Mouse (Mus musculus): ENCODE measurements around the gene Ralb. TPM values are rescaled to one million over a fixed set of nuclear protein-coding genes. Genes with fewer than 3 reads are reported as not detected.

Ralb gene
- polyA plus RNA-seq, 1 experiment: not detected

DNA sequence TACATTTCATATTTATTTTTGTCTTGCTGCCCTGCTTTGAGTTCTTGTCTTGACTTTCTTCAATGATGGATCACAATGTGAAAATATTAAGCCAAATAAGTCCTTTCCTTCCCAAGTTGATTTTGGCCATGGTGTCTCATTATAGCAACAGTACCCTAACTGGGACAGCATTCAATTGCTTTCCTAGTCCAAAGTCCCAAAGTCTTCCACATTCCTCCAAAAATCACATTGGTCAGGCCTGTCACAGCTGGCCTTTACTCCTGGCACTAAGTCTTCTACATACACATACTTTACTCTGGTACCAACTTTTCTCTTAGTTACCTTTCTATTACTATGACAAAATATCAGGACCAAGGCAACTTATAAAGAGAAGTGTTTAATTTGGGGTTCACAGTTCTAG is 14.2 kb upstream of the Ralb start:
- TF ChIP-seq CTCF (IDR thresholded peaks at IDR 0.05; ENCODE audit: insufficient read depth, low read depth, low read length) (no peak), POLR2A (IDR thresholded peaks at IDR 0.05; ENCODE audit: insufficient read depth, low read depth, low read length) (no peak)
- Histone ChIP-seq H3K4me1 (ENCODE audit: control insufficient read depth, insufficient read depth, low read length) (peaks cover 10% of the 10 kb centered on the region), H3K4me3 (ENCODE audit: insufficient read depth, low read depth, low read length) (no peak overlapping the region)

GRCm38 (mm10) chr1:119518060-119518459 is 13.5 kb upstream of the Ralb start:
- WGBS: 47% methylated on average over 7 of the region's 7 CpGs
- Histone ChIP-seq H3K4me3 (ENCODE audit: insufficient read depth, low read depth, low read length) (no peak overlapping the region), H3K4me1 (ENCODE audit: control insufficient read depth, insufficient read depth, low read length) (peaks cover 5% of the 10 kb centered on the region), H3K27ac (ENCODE audit: insufficient read depth, low read depth, low read length) (no peak overlapping the region)
- no peak for TF ChIP-seq CTCF (IDR thresholded peaks at IDR 0.05; ENCODE audit: insufficient read depth, low read depth, low read length)
- no peak for TF ChIP-seq POLR2A (IDR thresholded peaks at IDR 0.05; ENCODE audit: insufficient read depth, low read depth, low read length)

More for the DNA sequence above, 14.2 kb upstream of the Ralb start:
- no peak overlapping the region for H3K27ac ChIP-seq (ENCODE audit: insufficient read depth, low read depth, low read length)

DNA sequence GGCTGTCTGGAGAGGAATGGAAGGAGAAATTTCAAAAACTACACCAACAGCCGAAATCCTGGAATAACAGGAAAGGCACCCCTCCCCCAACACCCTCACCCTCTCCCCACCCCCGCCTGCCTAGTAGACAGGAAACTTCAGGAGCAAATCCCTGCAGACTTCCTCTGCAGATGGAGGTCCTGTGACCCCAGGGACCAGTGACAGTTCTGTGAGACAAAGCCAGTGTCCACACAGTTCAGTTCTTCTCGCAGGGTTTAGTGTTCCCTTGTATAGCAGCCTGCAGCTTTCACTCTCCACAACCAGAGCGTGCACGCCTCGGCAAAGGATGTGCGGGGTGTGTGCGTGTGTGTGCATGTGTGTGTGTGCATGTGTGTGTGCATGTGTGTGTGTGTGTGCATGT is 6.3 kb upstream of the Ralb start:
- TF ChIP-seq CTCF (IDR thresholded peaks at IDR 0.05; ENCODE audit: insufficient read depth, low read depth, low read length): no peak
- TF ChIP-seq POLR2A (IDR thresholded peaks at IDR 0.05; ENCODE audit: insufficient read depth, low read depth, low read length): no peak
- Histone ChIP-seq H3K4me3 (ENCODE audit: insufficient read depth, low read depth, low read length) (no peak overlapping the region), H3K4me1 (ENCODE audit: control insufficient read depth, insufficient read depth, low read length) (peaks cover 25% of the 10 kb centered on the region), H3K27ac (ENCODE audit: insufficient read depth, low read depth, low read length) (no peak overlapping the region)
- 84% methylated on average over 8 of the region's 8 CpGs for WGBS

DNA sequence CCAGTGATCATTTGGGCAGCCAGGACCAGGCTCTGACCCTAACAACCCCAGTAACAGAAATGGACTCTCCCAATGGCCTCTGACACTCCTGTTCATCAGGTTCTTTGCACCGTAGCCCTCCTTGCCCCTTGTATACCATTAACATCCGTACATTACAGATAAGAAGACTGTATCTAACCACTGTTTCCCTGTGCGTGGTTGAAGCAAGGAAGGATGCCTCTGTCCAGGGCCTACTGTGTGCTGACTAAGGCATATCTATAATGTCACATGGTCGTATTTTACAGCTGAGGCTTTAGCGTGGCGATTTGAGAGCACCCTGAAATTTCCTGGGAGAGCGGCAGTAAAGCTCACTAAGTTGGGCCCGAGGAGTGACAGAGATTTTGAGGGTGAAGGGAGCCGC is 5.8 kb upstream of the Ralb start:
- WGBS: 82% methylated on average over 9 of the region's 9 CpGs
- no peak overlapping the region for H3K4me3 ChIP-seq (ENCODE audit: insufficient read depth, low read depth, low read length)
- peaks cover 25% of the 10 kb centered on the region for H3K4me1 ChIP-seq (ENCODE audit: control insufficient read depth, insufficient read depth, low read length)
- no peak overlapping the region for H3K27ac ChIP-seq (ENCODE audit: insufficient read depth, low read depth, low read length)
- TF ChIP-seq CTCF (IDR thresholded peaks at IDR 0.05; ENCODE audit: insufficient read depth, low read depth, low read length) (no peak), POLR2A (IDR thresholded peaks at IDR 0.05; ENCODE audit: insufficient read depth, low read depth, low read length) (no peak)

DNA sequence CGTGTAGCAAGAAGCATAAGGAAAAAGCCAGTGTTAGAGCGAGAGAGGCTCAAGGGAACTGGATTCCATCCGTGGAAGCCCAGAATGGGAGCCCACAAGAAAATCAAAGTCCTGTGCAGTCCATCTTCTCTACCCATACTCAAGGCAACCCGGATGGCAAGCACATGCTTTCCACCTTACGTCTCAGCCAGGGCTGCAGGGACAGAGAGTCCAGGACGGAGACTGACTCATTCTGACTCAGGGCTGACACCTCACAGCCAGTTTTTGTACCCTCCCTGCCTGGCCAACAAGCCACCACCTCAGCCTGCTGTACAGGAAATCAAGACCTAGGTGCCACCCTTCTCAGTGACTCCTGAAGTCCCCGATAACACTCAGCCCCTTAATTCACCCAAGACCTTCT is 4.9 kb upstream of the Ralb start:
- no peak overlapping the region for H3K4me3 ChIP-seq (ENCODE audit: insufficient read depth, low read depth, low read length)
- no peak overlapping the region for H3K27ac ChIP-seq (ENCODE audit: insufficient read depth, low read depth, low read length)
- TF ChIP-seq CTCF (IDR thresholded peaks at IDR 0.05; ENCODE audit: insufficient read depth, low read depth, low read length) (no peak), POLR2A (IDR thresholded peaks at IDR 0.05; ENCODE audit: insufficient read depth, low read depth, low read length) (no peak)
- H3K4me1 ChIP-seq (ENCODE audit: control insufficient read depth, insufficient read depth, low read length): peaks cover 25% of the 10 kb centered on the region
- WGBS: 89% methylated on average over 7 of the region's 7 CpGs

DNA sequence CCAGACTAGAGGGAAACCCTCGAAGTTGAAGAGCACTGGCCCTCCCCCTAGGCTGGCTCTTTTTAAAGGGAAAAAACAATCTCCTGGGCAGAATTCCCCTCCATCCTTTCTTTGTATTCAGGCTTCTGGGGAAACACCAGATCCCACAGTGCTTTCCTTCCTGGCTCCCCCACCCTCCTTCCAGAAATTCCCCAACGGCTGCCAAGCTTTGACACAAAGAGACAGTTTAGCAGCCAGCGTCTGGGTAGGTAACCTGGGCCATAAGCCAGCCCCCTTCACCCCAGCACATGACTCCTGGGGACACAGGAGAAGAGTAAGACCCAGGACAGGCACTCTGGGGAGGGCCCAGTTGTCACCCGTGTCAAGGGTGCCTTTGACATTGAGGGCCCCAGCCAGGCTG is 4.0 kb upstream of the Ralb start:
- no peak overlapping the region for H3K27ac ChIP-seq (ENCODE audit: insufficient read depth, low read depth, low read length)
- H3K4me3 ChIP-seq (ENCODE audit: insufficient read depth, low read depth, low read length): no peak overlapping the region
- TF ChIP-seq CTCF (IDR thresholded peaks at IDR 0.05; ENCODE audit: insufficient read depth, low read depth, low read length) (no peak), POLR2A (IDR thresholded peaks at IDR 0.05; ENCODE audit: insufficient read depth, low read depth, low read length) (no peak)
- peaks cover 25% of the 10 kb centered on the region for H3K4me1 ChIP-seq (ENCODE audit: control insufficient read depth, insufficient read depth, low read length)
- 41% methylated on average over 4 of the region's 4 CpGs for WGBS

DNA sequence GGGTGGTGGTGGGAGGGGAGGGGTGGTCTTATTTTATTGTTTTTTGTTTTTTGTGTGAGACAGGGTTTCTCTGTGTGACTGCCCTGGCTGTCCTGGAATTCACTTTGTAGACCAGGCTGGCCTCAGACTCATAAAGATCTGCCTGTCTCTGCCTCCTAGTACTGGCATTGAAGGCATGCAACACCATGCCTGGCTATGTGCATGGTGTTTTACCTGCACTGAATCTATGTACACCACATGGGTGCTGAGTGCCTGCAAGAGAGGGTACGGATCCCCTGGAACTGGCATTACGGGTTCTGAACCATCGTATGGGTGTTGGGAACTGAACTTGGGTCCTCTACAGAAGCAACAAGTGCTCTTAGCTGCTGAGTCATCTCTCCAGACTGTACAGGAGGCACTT is 1.4 kb upstream of the Ralb start:
- TF ChIP-seq CTCF (IDR thresholded peaks at IDR 0.05; ENCODE audit: insufficient read depth, low read depth, low read length): no peak
- no peak for TF ChIP-seq POLR2A (IDR thresholded peaks at IDR 0.05; ENCODE audit: insufficient read depth, low read depth, low read length)

GRCm38 (mm10) chr1:119503808-119504207 is 786 bp downstream of the Ralb start:
- peaks cover 33% of the 10 kb centered on the region for H3K4me1 ChIP-seq (ENCODE audit: control insufficient read depth, insufficient read depth, low read length)
- TF ChIP-seq CTCF (IDR thresholded peaks at IDR 0.05; ENCODE audit: insufficient read depth, low read depth, low read length): no peak
- TF ChIP-seq POLR2A (IDR thresholded peaks at IDR 0.05; ENCODE audit: insufficient read depth, low read depth, low read length): no peak
- peak overlapping the region; percentile 7; the same call in 1 of the 2 replicates for H3K27ac ChIP-seq (ENCODE audit: insufficient read depth, low read depth, low read length)
- WGBS: 12% methylated on average over 5 of the region's 5 CpGs
- H3K4me3 ChIP-seq (ENCODE audit: insufficient read depth, low read depth, low read length): peak overlapping the region; percentile 93

More for the DNA sequence above, 1.4 kb upstream of the Ralb start:
- no peak overlapping the region for H3K27ac ChIP-seq (ENCODE audit: insufficient read depth, low read depth, low read length)
- peaks cover 33% of the 10 kb centered on the region for H3K4me1 ChIP-seq (ENCODE audit: control insufficient read depth, insufficient read depth, low read length)
- no peak overlapping the region for H3K4me3 ChIP-seq (ENCODE audit: insufficient read depth, low read depth, low read length)
- 83% methylated on average over 3 of the region's 3 CpGs for WGBS

DNA sequence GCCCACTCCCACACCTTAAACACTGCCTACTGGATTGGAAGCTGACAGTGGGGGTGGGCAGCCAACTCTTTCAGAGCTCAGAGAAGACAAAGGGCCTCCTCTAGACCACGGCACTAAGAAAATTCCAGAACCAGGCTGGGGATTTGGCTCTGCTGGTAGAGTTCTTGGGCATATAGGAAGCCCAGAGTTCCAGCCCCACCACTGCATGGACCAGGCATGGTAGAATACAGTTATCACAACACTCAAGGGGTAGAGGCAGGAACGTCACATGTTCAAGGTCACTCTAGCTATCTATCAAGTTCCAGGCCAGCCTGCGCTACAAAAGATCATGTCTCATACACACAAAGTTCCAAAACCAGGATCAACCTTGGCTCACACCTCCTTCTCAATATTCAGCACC is 1.4 kb downstream of the Ralb start:
- no peak for TF ChIP-seq CTCF (IDR thresholded peaks at IDR 0.05; ENCODE audit: insufficient read depth, low read depth, low read length)
- TF ChIP-seq POLR2A (IDR thresholded peaks at IDR 0.05; ENCODE audit: insufficient read depth, low read depth, low read length): no peak
- Histone ChIP-seq H3K27ac (ENCODE audit: insufficient read depth, low read depth, low read length) (peak overlapping the region; percentile 7; the same call in 1 of the 2 replicates), H3K4me1 (ENCODE audit: control insufficient read depth, insufficient read depth, low read length) (peaks cover 28% of the 10 kb centered on the region), H3K4me3 (ENCODE audit: insufficient read depth, low read depth, low read length) (peak overlapping the region; percentile 93)
- WGBS: 72% methylated on average over 3 of the region's 3 CpGs

DNA sequence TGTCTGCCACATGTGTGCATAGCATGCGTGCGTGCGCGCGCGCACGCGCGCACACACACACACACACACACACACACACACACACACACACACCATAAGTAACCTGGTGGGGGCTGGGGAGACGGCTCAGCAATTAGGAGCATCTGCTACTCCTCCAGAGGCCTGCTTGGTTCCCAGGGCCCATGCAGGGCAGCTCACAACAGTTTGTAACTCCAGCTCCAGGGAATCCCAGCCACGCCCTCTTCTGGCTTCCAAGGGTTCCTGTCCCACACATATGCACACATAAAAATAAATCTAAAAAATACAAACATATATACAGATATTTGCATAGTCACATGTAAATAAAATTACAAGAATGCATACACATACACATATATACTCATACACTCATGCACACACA is 1.9 kb downstream of the Ralb start:
- H3K4me3 ChIP-seq (ENCODE audit: insufficient read depth, low read depth, low read length): peak overlapping the region; percentile 93; the same call in 1 of the 2 replicates
- no peak overlapping the region for H3K27ac ChIP-seq (ENCODE audit: insufficient read depth, low read depth, low read length)
- 82% methylated on average over 11 of the region's 11 CpGs for WGBS
- H3K4me1 ChIP-seq (ENCODE audit: control insufficient read depth, insufficient read depth, low read length): peaks cover 28% of the 10 kb centered on the region
- TF ChIP-seq POLR2A (IDR thresholded peaks at IDR 0.05; ENCODE audit: insufficient read depth, low read depth, low read length): no peak
- no peak for TF ChIP-seq CTCF (IDR thresholded peaks at IDR 0.05; ENCODE audit: insufficient read depth, low read depth, low read length)

Data from olfactory bulb, adult 2 months (tissue).